Mouse (Mus musculus) kidney, adult 2 months (tissue): Measurements from ENCODE around the gene Stk39.

Source experiments
- CTCF ChIP-seq: fragments of 200-500 bp; conservative IDR thresholded peaks from 2 replicates; pipeline ENCODE4 v1.5.1; 2011; ENCODE audit warnings: low read depth, mild to moderate bottlenecking, control low read depth, low read length, moderate library complexity, mixed read lengths; ENCODE audit not compliant: insufficient read depth, insufficient read length
- POLR2A ChIP-seq: fragments of 200-500 bp; IDR thresholded peaks from one replicate; pipeline ENCODE4 v1.6.1; 2011; ENCODE audit warnings: low read depth, low read length, control low read depth

DNA sequence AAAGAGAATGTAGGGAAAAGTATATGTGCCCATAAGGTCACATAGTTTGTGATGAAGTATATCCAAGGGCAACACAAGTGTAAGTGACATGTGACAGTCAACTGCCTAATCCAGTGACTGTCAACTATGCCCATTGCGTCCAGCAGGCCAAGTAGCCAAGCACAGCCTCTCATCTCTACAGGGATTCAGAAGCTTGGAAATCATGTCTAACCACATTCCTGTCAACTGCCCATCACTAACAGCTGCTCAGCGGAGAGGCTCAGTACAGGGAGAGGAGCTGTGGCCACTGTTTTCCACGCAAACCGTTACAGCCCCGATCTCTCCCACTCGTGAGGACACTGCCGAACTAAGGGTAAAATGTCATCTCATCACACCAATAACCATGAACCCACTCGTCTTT lies 93.7 kb downstream of the Stk39 start:
- TF ChIP-seq CTCF = no peak
- TF ChIP-seq POLR2A = no peak
